Mouse (Mus musculus): ENCODE data around the gene Gm49318. TPM values are rescaled to one million over a fixed set of nuclear protein-coding genes. Genes with fewer than 3 reads are reported as not detected.

The Gm49318 gene
- polyA plus RNA-seq, 2 experiments: not detected

- DNase-seq (ENCODE audit: low read depth in 3 of 3, low spot score in 3 of 3): no peak
- no peak for TF ChIP-seq CTCF (IDR thresholded peaks at IDR 0.05; ENCODE audit: low read depth)
- TF ChIP-seq EP300 (IDR thresholded peaks at IDR 0.05; ENCODE audit: low read depth): no peak
- peaks cover 0 to 2% of the 10 kb centered on the region in 2 experiments; a peak in 1 of 4 replicates for H3K4me1 ChIP-seq (replicated peaks; ENCODE audit: control insufficient read depth in 2 of 2, insufficient read depth in 2 of 2, low read length in 1 of 2)
These were observed 53.7 kb downstream of the Gm49318 start for GRCm38 (mm10) chr9:22017208-22017825.

GRCm38 (mm10) chr9:22016245-22016644 lies 54.8 kb downstream of the Gm49318 start:
- 59% methylated on average over 10 of the region's 10 CpGs for WGBS (ENCODE audit: insufficient replicate concordance)
- Histone ChIP-seq H3K9ac (replicated peaks) (no peak overlapping the region), H3K4me3 (ENCODE audit: insufficient read depth in 1 of 2, low read depth in 2 of 2, low read length in 2 of 2) (no peak overlapping the region), H3K9me3 (ENCODE audit: control insufficient read depth, low read length) (no peaks in the 10 kb centered on the region), H3K27ac (no peak overlapping the region), H3K4me1 (replicated peaks; ENCODE audit: control insufficient read depth in 2 of 2, insufficient read depth in 2 of 2, low read length in 1 of 2) (peaks cover 0 to 2% of the 10 kb centered on the region in 2 experiments; a peak in 1 of 4 replicates), H3K36me3 (replicated peaks; ENCODE audit: control insufficient read depth, insufficient read depth, low read depth) (peaks cover 17% of the 10 kb centered on the region), H3K27me3 (ENCODE audit: control insufficient read depth, insufficient read depth, low read length) (no peaks in the 10 kb centered on the region), H3K4me2 (ENCODE audit: low read depth) (no peak overlapping the region)
- TF ChIP-seq EP300 (IDR thresholded peaks at IDR 0.05; ENCODE audit: low read depth) (no peak), CTCF (IDR thresholded peaks at IDR 0.05; ENCODE audit: low read depth) (no peak)
- ATAC-seq (ENCODE audit: insufficient read depth) (no peak), DNase-seq (ENCODE audit: low read depth in 3 of 3, low spot score in 3 of 3) (no peak)

More at GRCm38 (mm10) chr9:22017208-22017825, 53.7 kb downstream of the Gm49318 start:
- H3K4me3 ChIP-seq (ENCODE audit: insufficient read depth in 1 of 2, low read depth in 2 of 2, low read length in 2 of 2): no peak overlapping the region
- no peak overlapping the region for H3K9ac ChIP-seq (replicated peaks)
- no peak overlapping the region for H3K27ac ChIP-seq
- no peaks in the 10 kb centered on the region for H3K27me3 ChIP-seq (ENCODE audit: control insufficient read depth, insufficient read depth, low read length)
- no peaks in the 10 kb centered on the region for H3K9me3 ChIP-seq (ENCODE audit: control insufficient read depth, low read length)
- H3K36me3 ChIP-seq (replicated peaks; ENCODE audit: control insufficient read depth, insufficient read depth, low read depth): peaks cover 15% of the 10 kb centered on the region
- 61% methylated on average over 7 of the region's 7 CpGs for whole genome bisulfite sequencing (ENCODE audit: insufficient replicate concordance)
- 0 out of 2 replicates have a peak, but pooled peaks have one; percentile 26 for ATAC-seq (ENCODE audit: insufficient read depth)
- no peak overlapping the region for H3K4me2 ChIP-seq (ENCODE audit: low read depth)

- Histone ChIP-seq H3K9me3 (ENCODE audit: control insufficient read depth, low read length) (no peaks in the 10 kb centered on the region), H3K4me1 (replicated peaks; ENCODE audit: control insufficient read depth in 2 of 2, insufficient read depth in 2 of 2, low read length in 1 of 2) (peaks cover 0 to 2% of the 10 kb centered on the region in 2 experiments; a peak in 1 of 4 replicates), H3K4me3 (ENCODE audit: insufficient read depth in 1 of 2, low read depth in 2 of 2, low read length in 2 of 2) (no peak overlapping the region), H3K36me3 (replicated peaks; ENCODE audit: control insufficient read depth, insufficient read depth, low read depth) (peaks cover 33% of the 10 kb centered on the region), H3K4me2 (ENCODE audit: low read depth) (no peak overlapping the region), H3K27ac (no peak overlapping the region), H3K27me3 (ENCODE audit: control insufficient read depth, insufficient read depth, low read length) (no peaks in the 10 kb centered on the region), H3K9ac (replicated peaks) (no peak overlapping the region)
- DNase-seq (ENCODE audit: low read depth in 3 of 3, low spot score in 3 of 3) (no peak), ATAC-seq (ENCODE audit: insufficient read depth) (no peak)
- 84% methylated on average over 13 of the region's 13 CpGs for WGBS (ENCODE audit: insufficient replicate concordance)
- TF ChIP-seq EP300 (IDR thresholded peaks at IDR 0.05; ENCODE audit: low read depth) (no peak), CTCF (IDR thresholded peaks at IDR 0.05; ENCODE audit: low read depth) (no peak)
These were observed 58.3 kb downstream of the Gm49318 start for GRCm38 (mm10) chr9:22012731-22013130.

GRCm38 (mm10) chr9:22011055-22011454 lies 60.0 kb downstream of the Gm49318 start:
- TF ChIP-seq CTCF (IDR thresholded peaks at IDR 0.05; ENCODE audit: low read depth) (no peak), EP300 (IDR thresholded peaks at IDR 0.05; ENCODE audit: low read depth) (no peak)
- Histone ChIP-seq H3K4me3 (ENCODE audit: insufficient read depth in 1 of 2, low read depth in 2 of 2, low read length in 2 of 2) (no peak overlapping the region), H3K9me3 (ENCODE audit: control insufficient read depth, low read length) (no peaks in the 10 kb centered on the region), H3K27ac (no peak overlapping the region), H3K27me3 (ENCODE audit: control insufficient read depth, insufficient read depth, low read length) (no peaks in the 10 kb centered on the region), H3K9ac (replicated peaks) (no peak overlapping the region), H3K36me3 (replicated peaks; ENCODE audit: control insufficient read depth, insufficient read depth, low read depth) (peaks cover 38% of the 10 kb centered on the region), H3K4me1 (replicated peaks; ENCODE audit: control insufficient read depth in 2 of 2, insufficient read depth in 2 of 2, low read length in 1 of 2) (no peaks in the 10 kb centered on the region), H3K4me2 (ENCODE audit: low read depth) (no peak overlapping the region)
- DNase-seq (ENCODE audit: low read depth in 3 of 3, low spot score in 3 of 3) (no peak), ATAC-seq (ENCODE audit: insufficient read depth) (no peak)
- 59% methylated on average over 5 of the region's 5 CpGs for WGBS (ENCODE audit: insufficient replicate concordance)

GRCm38 (mm10) chr9:22004546-22004945 lies 66.5 kb downstream of the Gm49318 start:
- no peak for ATAC-seq (ENCODE audit: insufficient read depth)
- H3K4me2 ChIP-seq (ENCODE audit: low read depth): no peak overlapping the region

More at GRCm38 (mm10) chr9:22004546-22004945, 66.5 kb downstream of the Gm49318 start:
- Histone ChIP-seq H3K27ac (no peak overlapping the region), H3K4me1 (replicated peaks; ENCODE audit: control insufficient read depth in 2 of 2, insufficient read depth in 2 of 2, low read length in 1 of 2) (peaks cover 9 to 10% of the 10 kb centered on the region in 2 experiments), H3K27me3 (ENCODE audit: control insufficient read depth, insufficient read depth, low read length) (no peaks in the 10 kb centered on the region; the same call in 1 of the 2 replicates), H3K4me3 (ENCODE audit: insufficient read depth in 1 of 2, low read depth in 2 of 2, low read length in 2 of 2) (no peak overlapping the region), H3K9me3 (ENCODE audit: control insufficient read depth, low read length) (no peaks in the 10 kb centered on the region), H3K36me3 (replicated peaks; ENCODE audit: control insufficient read depth, insufficient read depth, low read depth) (peaks cover 26% of the 10 kb centered on the region), H3K9ac (replicated peaks) (no peak overlapping the region)
- no peak for DNase-seq (ENCODE audit: low read depth in 3 of 3, low spot score in 3 of 3)
- WGBS (ENCODE audit: insufficient replicate concordance): 82% methylated on average over 12 of the region's 12 CpGs
- TF ChIP-seq CTCF (IDR thresholded peaks at IDR 0.05; ENCODE audit: low read depth): no peak
